Mouse (Mus musculus) inflammation-experienced regulatory T-cells (primary cell): Measurements from ENCODE around the gene Clec4n. TPM values are rescaled to one million over a fixed set of nuclear protein-coding genes. Genes with fewer than 3 reads are reported as not detected.

ENCODE experiments used
- polyA plus RNA-seq, 2 experiments: library from polyadenylated mRNA; unstranded; fragments of 100-300 nt; shearing (Covaris generic); gene quantifications; one replicate each; pipeline ENCODE4 v1.2.1; 2017

The Clec4n gene
- 1 to 10 TPM in 1 of 2 experiments, not detected in 1; 3.3 TPM for polyA plus RNA-seq

GRCm38 (mm10) chr6:123229644-123230043, at the start of gene Clec4n:
Gene Clec4n, plus strand, starts transcription at chr6:123229843.

GRCm38 (mm10) chr6:123261555-123262161, 32.0 kb downstream of the Clec4n start, which contains the start of gene Clec4d:
Gene Clec4d, plus strand, starts transcription at chr6:123262111.

GRCm38 (mm10) chr6:123289753-123290152, 60.1 kb downstream of the Clec4n start, which contains the start of gene Clec4e:
Gene Clec4e, minus strand, starts transcription at chr6:123289870.

Other genes starting within 250 kb of the Clec4n start
- not detected for gene Clec4a4, start 239.5 kb upstream of the Clec4n start, polyA plus RNA-seq
- gene Clec4b1, start 179.9 kb upstream of the Clec4n start, polyA plus RNA-seq = not detected
- under 1 TPM in 1 of 2 experiments, not detected in 1; 0.76 TPM for gene Clec4a2, start 123.4 kb upstream of the Clec4n start, polyA plus RNA-seq
- gene Clec4b2, start 57.0 kb upstream of the Clec4n start, polyA plus RNA-seq = not detected
- not detected for gene Clec4d, start 32.3 kb downstream of the Clec4n start, polyA plus RNA-seq
- gene Clec4e, start 60.0 kb downstream of the Clec4n start, polyA plus RNA-seq = under 1 TPM in 1 of 2 experiments, not detected in 1; 0.36 TPM
- gene Vmn2r19, start 78.5 kb downstream of the Clec4n start, polyA plus RNA-seq = 1 to 10 TPM in 1 of 2 experiments, under 1 TPM in 1; 0.33 to 1.0 TPM
- under 1 TPM; 0.05 to 0.60 TPM for gene Vmn2r20, start 188.3 kb downstream of the Clec4n start, polyA plus RNA-seq